Mouse (Mus musculus) erythroblast, embryonic 14.5 days (primary cell): Measurements from ENCODE around the gene Gm49366.
"Not testable (repeated sequence)": the region's sequence is repeated elsewhere in the genome, so short reads cannot be mapped to it uniquely, and the experiment has no call there.

Experiments
- GATA1 ChIP-seq: IDR thresholded peaks from 2 replicates; pipeline ENCODE4 v1.6.1; 2012; ENCODE audit warnings: low read length, inconsistent platforms, mixed read lengths
- TAL1 ChIP-seq: IDR thresholded peaks from 3 replicates; pipeline ENCODE4 v1.6.1; 2012; ENCODE audit warnings: low read length, inconsistent platforms, mixed read lengths

- TF ChIP-seq TAL1, GATA1: not testable (repeated sequence)
These were observed 55.9 kb downstream of the Gm49366 start for GRCm38 (mm10) chr12:84094666-84095065.
